Mouse (Mus musculus): ENCODE measurements at regions not wholly inside any gene's neighbourhood (a gene's known extent, or its start where the extent isn't known, plus 50 kb on each side); places are given as distances from the start of the nearest gene placed in this dataset.

GRCm38 (mm10) chr7:136559536-136559935 lies 334.9 kb upstream of the Mgmt start:
- Histone ChIP-seq H3K4me2 (no peak overlapping the region), H3K27ac (no peak overlapping the region), H3K27me3 (no peaks in the 10 kb centered on the region), H3K4me1 (replicated peaks) (no peaks in the 10 kb centered on the region), H3K4me3 (no peak overlapping the region), H3K9ac (no peak overlapping the region), H3K9me3 (replicated peaks) (no peaks in the 10 kb centered on the region), H3K36me3 (no peaks in the 10 kb centered on the region)
- no peak for ATAC-seq (replicated peaks; ENCODE audit: insufficient number of reproducible peaks, insufficient read depth, low FRiP score, low read depth)
- 77% methylated on average over 6 of the region's 6 CpGs for WGBS

DNA sequence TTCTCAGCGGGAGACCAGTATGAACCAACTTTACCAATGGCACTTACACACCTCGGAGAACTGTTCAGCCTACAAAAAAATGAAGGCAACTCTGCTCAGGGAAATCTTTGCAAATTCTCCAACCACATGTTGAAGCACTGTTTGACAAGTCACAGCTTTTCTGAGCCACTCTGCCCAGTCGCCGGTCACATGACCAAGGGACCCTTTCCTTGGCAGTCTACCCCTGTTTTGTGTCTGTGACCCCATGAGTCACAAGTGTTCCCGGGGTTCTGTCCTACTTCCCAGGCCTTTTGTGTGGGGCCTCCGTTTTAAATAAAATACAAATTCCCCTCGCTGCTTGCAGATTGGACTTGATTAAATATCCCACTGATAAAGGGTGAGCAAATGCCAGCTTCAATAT lies 323.5 kb upstream of the Mgmt start:
- Histone ChIP-seq H3K4me1 (replicated peaks) (no peaks in the 10 kb centered on the region), H3K9me3 (replicated peaks) (no peaks in the 10 kb centered on the region), H3K36me3 (no peaks in the 10 kb centered on the region), H3K4me3 (no peak overlapping the region), H3K27me3 (peaks cover 5% of the 10 kb centered on the region; the same call in 1 of the 2 replicates), H3K27ac (no peak overlapping the region), H3K9ac (no peak overlapping the region), H3K4me2 (no peak overlapping the region)
- 59% methylated on average over 7 of the region's 7 CpGs for WGBS
- ATAC-seq (replicated peaks; ENCODE audit: insufficient number of reproducible peaks, insufficient read depth, low FRiP score, low read depth) = no peak

- ATAC-seq (replicated peaks; ENCODE audit: insufficient number of reproducible peaks, insufficient read depth, low FRiP score, low read depth) = no peak
- Histone ChIP-seq H3K9ac (no peak overlapping the region), H3K4me1 (replicated peaks) (no peaks in the 10 kb centered on the region), H3K36me3 (no peaks in the 10 kb centered on the region), H3K27ac (no peak overlapping the region), H3K9me3 (replicated peaks) (no peaks in the 10 kb centered on the region), H3K4me3 (no peak overlapping the region), H3K4me2 (no peak overlapping the region), H3K27me3 (peaks cover 40% of the 10 kb centered on the region)
- WGBS = 71% methylated on average over 12 of the region's 12 CpGs
Observed at GRCm38 (mm10) chr7:136581896-136582295, 312.5 kb upstream of the Mgmt start.

- no peak for ATAC-seq (replicated peaks; ENCODE audit: insufficient number of reproducible peaks, insufficient read depth, low FRiP score, low read depth)
- Histone ChIP-seq H3K4me3 (no peak overlapping the region), H3K36me3 (no peaks in the 10 kb centered on the region), H3K9me3 (replicated peaks) (no peaks in the 10 kb centered on the region), H3K9ac (no peak overlapping the region), H3K27ac (no peak overlapping the region), H3K4me1 (replicated peaks) (no peaks in the 10 kb centered on the region), H3K27me3 (peaks cover 40% of the 10 kb centered on the region), H3K4me2 (no peak overlapping the region)
- WGBS = 56% methylated on average over 17 of the region's 17 CpGs
Observed at GRCm38 (mm10) chr7:136584361-136584760, 310.1 kb upstream of the Mgmt start.

- Histone ChIP-seq H3K27ac (no peak overlapping the region), H3K36me3 (no peaks in the 10 kb centered on the region), H3K4me1 (replicated peaks) (no peaks in the 10 kb centered on the region), H3K9me3 (replicated peaks) (no peaks in the 10 kb centered on the region), H3K27me3 (peaks cover 22% of the 10 kb centered on the region), H3K4me3 (no peak overlapping the region), H3K9ac (no peak overlapping the region), H3K4me2 (no peak overlapping the region)
- WGBS = 77% methylated on average over 6 of the region's 6 CpGs
- no peak for ATAC-seq (replicated peaks; ENCODE audit: insufficient number of reproducible peaks, insufficient read depth, low FRiP score, low read depth)
Observed at GRCm38 (mm10) chr7:136588491-136588890, 305.9 kb upstream of the Mgmt start.

DNA sequence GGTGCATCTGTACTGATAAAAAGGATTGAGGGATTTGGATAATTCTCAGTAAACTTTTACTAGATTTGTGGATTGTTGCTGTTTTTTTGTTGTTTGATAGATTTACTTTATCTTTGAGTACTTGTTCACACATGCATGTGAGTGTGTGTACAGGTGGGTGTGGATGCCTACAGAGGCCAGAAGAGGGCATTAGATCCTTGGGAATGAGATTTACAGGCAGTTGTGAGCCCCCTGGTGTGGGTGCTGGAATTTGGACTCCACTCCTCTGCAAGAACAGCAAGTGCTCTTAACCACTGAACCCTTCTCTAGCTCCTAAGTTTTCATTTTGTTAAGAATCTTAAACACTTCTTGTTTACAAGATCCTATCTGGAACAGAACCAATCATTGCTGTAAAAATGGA lies 303.5 kb upstream of the Mgmt start:
- no peak overlapping the region for H3K4me3 ChIP-seq
- H3K4me1 ChIP-seq (replicated peaks) = no peaks in the 10 kb centered on the region
- no peak overlapping the region for H3K27ac ChIP-seq
- no peaks in the 10 kb centered on the region for H3K9me3 ChIP-seq (replicated peaks)
- no peak overlapping the region for H3K4me2 ChIP-seq
- 0 out of 2 replicates have a peak, but pooled peaks cover 4% of the 10 kb centered on the region for H3K27me3 ChIP-seq
- no peaks in the 10 kb centered on the region for H3K36me3 ChIP-seq
- H3K9ac ChIP-seq = no peak overlapping the region
- no peak for ATAC-seq (replicated peaks; ENCODE audit: insufficient number of reproducible peaks, insufficient read depth, low FRiP score, low read depth)

- H3K4me2 ChIP-seq = no peak overlapping the region
- WGBS = 82% methylated on average over 7 of the region's 7 CpGs
Observed at GRCm38 (mm10) chr7:136607278-136608120, 286.9 kb upstream of the Mgmt start.

GRCm38 (mm10) chr7:136613496-136613895 lies 280.9 kb upstream of the Mgmt start:
- Histone ChIP-seq H3K4me2 (no peak overlapping the region), H3K9ac (no peak overlapping the region), H3K4me1 (replicated peaks) (no peaks in the 10 kb centered on the region), H3K27ac (no peak overlapping the region), H3K36me3 (no peaks in the 10 kb centered on the region), H3K27me3 (no peaks in the 10 kb centered on the region), H3K4me3 (no peak overlapping the region), H3K9me3 (replicated peaks) (no peaks in the 10 kb centered on the region)
- ATAC-seq (replicated peaks; ENCODE audit: insufficient number of reproducible peaks, insufficient read depth, low FRiP score, low read depth) = no peak
- 59% methylated on average over 4 of the region's 4 CpGs for WGBS

More at GRCm38 (mm10) chr7:136607278-136608120, 286.9 kb upstream of the Mgmt start:
- H3K4me1 ChIP-seq (replicated peaks) = no peaks in the 10 kb centered on the region
- no peak overlapping the region for H3K27ac ChIP-seq
- no peak overlapping the region for H3K4me3 ChIP-seq
- no peaks in the 10 kb centered on the region for H3K36me3 ChIP-seq
- no peaks in the 10 kb centered on the region for H3K9me3 ChIP-seq (replicated peaks)
- H3K9ac ChIP-seq = no peak overlapping the region
- ATAC-seq (replicated peaks; ENCODE audit: insufficient number of reproducible peaks, insufficient read depth, low FRiP score, low read depth) = no peak
- H3K27me3 ChIP-seq = no peaks in the 10 kb centered on the region

DNA sequence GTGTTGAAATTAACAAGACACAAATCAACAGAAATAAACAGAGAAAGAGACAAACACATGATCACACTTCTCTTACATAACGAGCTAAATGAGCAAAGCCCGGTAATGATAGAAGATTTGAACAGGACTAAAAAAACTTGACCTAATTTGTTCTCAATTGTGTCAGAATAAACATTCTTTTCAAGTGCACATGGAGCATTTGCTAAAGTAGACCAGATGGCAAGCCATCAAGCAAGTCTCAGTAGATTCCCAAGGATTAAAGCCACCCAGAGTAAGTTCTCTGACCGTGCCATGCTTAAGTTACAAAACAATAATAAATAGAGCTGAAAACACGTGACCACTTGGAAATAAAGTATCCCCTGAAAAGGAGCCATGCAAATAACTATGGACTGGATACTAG lies 269.9 kb upstream of the Mgmt start:
- Histone ChIP-seq H3K36me3 (no peaks in the 10 kb centered on the region), H3K4me2 (no peak overlapping the region), H3K27me3 (no peaks in the 10 kb centered on the region), H3K27ac (no peak overlapping the region), H3K4me3 (no peak overlapping the region), H3K9ac (no peak overlapping the region), H3K9me3 (replicated peaks) (no peaks in the 10 kb centered on the region), H3K4me1 (replicated peaks) (no peaks in the 10 kb centered on the region)
- no peak for ATAC-seq (replicated peaks; ENCODE audit: insufficient number of reproducible peaks, insufficient read depth, low FRiP score, low read depth)
- WGBS = 62% methylated on average over 4 of the region's 4 CpGs

- H3K36me3 ChIP-seq = no peaks in the 10 kb centered on the region
- H3K27me3 ChIP-seq = no peaks in the 10 kb centered on the region
- WGBS = 28% methylated on average over 3 of the region's 3 CpGs
- no peak overlapping the region for H3K4me2 ChIP-seq
- no peak for ATAC-seq (replicated peaks; ENCODE audit: insufficient number of reproducible peaks, insufficient read depth, low FRiP score, low read depth)
- H3K4me1 ChIP-seq (replicated peaks) = no peaks in the 10 kb centered on the region; the same call in 1 of the 2 replicates
- H3K9ac ChIP-seq = no peak overlapping the region
- no peaks in the 10 kb centered on the region for H3K9me3 ChIP-seq (replicated peaks)
- H3K27ac ChIP-seq = no peak overlapping the region
- H3K4me3 ChIP-seq = no peak overlapping the region
Observed at GRCm38 (mm10) chr7:136631089-136631488, 263.3 kb upstream of the Mgmt start.

DNA sequence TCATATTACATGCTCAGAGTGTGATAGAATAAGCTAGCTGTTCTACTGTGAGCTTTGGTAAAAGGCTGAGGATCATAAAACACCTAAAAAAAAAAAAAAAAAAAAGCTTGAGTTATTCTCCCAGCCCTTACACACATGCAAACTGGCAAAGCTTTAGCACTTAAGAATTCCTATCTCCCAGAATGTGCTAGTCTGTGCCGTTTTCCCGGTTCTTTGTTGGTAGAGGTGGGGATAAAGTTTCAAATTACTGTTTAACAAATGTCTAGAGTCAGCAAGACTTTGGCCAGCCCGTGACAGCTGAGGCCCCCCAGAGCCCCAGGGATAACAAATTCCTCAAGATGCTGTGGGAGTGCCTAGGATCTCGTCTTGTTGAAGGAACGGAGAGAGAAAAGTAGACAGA lies 254.3 kb upstream of the Mgmt start:
- 20% methylated on average over 5 of the region's 5 CpGs for WGBS
- ATAC-seq (replicated peaks; ENCODE audit: insufficient number of reproducible peaks, insufficient read depth, low FRiP score, low read depth) = no peak
- Histone ChIP-seq H3K4me3 (no peak overlapping the region), H3K9ac (no peak overlapping the region), H3K4me2 (no peak overlapping the region), H3K27me3 (no peaks in the 10 kb centered on the region), H3K27ac (no peak overlapping the region), H3K9me3 (replicated peaks) (no peaks in the 10 kb centered on the region), H3K36me3 (no peaks in the 10 kb centered on the region), H3K4me1 (replicated peaks) (no peaks in the 10 kb centered on the region)

DNA sequence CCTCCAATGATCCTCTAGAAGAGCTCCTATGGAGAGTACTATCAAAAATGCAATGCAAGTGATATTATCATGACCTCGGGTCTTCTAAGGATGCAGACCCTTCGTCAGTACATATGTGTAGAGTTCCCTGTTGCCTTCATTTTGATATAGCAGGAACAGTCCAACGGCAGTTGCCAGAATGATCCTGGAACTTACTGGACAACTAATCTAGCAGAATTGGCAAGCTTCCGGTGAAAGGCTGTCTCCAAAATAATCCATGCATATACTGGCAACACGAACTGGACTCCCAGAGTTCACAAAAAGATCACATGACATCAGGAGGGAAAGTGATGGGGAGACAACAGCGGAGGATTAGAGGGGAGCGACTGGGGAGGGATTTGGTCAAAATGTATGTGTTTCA lies 253.6 kb upstream of the Mgmt start:
- ATAC-seq (replicated peaks; ENCODE audit: insufficient number of reproducible peaks, insufficient read depth, low FRiP score, low read depth) = no peak
- no peak overlapping the region for H3K27ac ChIP-seq
- H3K36me3 ChIP-seq = no peaks in the 10 kb centered on the region
- no peak overlapping the region for H3K9ac ChIP-seq
- 77% methylated on average over 7 of the region's 7 CpGs for WGBS
- H3K9me3 ChIP-seq (replicated peaks) = no peaks in the 10 kb centered on the region
- no peak overlapping the region for H3K4me3 ChIP-seq
- no peak overlapping the region for H3K4me2 ChIP-seq
- no peaks in the 10 kb centered on the region for H3K4me1 ChIP-seq (replicated peaks)
- no peaks in the 10 kb centered on the region for H3K27me3 ChIP-seq

All from heart, embryonic 15.5 days (tissue).